Mouse (Mus musculus) hindbrain, postnatal 0 days (tissue): ENCODE measurements around the gene Btbd18. TPM values are rescaled to one million over a fixed set of nuclear protein-coding genes. Genes with fewer than 3 reads are reported as not detected.

Source experiments
- ATAC-seq: fragments of 200-750 bp; cut with Nextera tagmentation; 2 replicates; pipeline ENCODE4 v1.8.0; 2017; ENCODE audit warnings: mild to moderate bottlenecking, moderate TSS enrichment, moderate library complexity
- DNase-seq: peaks from one replicate; pipeline ENCODE4 v3.0.0-alpha.2; 2015; ENCODE audit warnings: low spot score
- H3K27ac ChIP-seq: fragments of 300-500 bp; sonication (generic); 2 replicates; pipeline ENCODE4 v1.5.1; 2014; ENCODE audit warnings: mild to moderate bottlenecking
- H3K27me3 ChIP-seq: fragments of 300-500 bp; sonication (generic); 2 replicates; pipeline ENCODE4 v1.6.1; 2014; ENCODE audit warnings: low read length, mixed read lengths; ENCODE audit not compliant: insufficient read depth
- H3K36me3 ChIP-seq: fragments of 300-500 bp; sonication (generic); 2 replicates; pipeline ENCODE4 v1.6.1; 2014; ENCODE audit warnings: low read length, mixed read lengths; ENCODE audit not compliant: insufficient read depth
- H3K4me1 ChIP-seq: fragments of 300-500 bp; sonication (generic); 2 replicates; pipeline ENCODE4 v1.6.1; 2014; ENCODE audit warnings: antibody characterized with exemption, low read length, mixed read lengths; ENCODE audit not compliant: insufficient read depth
- H3K4me2 ChIP-seq: fragments of 300-500 bp; sonication (generic); 2 replicates; pipeline ENCODE4 v1.6.1; 2014; ENCODE audit warnings: low read depth, mild to moderate bottlenecking, low read length, moderate library complexity, mixed read lengths
- H3K4me3 ChIP-seq: fragments of 300-500 bp; sonication (generic); 2 replicates; pipeline ENCODE4 v1.5.1; 2014; ENCODE audit warnings: low read length
- H3K9ac ChIP-seq: fragments of 300-500 bp; sonication (generic); replicated peaks from 2 replicates; pipeline ENCODE4 v1.6.1; 2014; ENCODE audit warnings: mild to moderate bottlenecking, low read length, moderate library complexity, mixed read lengths
- H3K9me3 ChIP-seq: fragments of 300-500 bp; sonication (generic); 2 replicates; pipeline ENCODE4 v1.6.1; 2016; ENCODE audit warnings: low read length, mixed read lengths
- CTCF ChIP-seq: IDR thresholded peaks from 2 replicates; pipeline ENCODE4 v1.5.1; 2016; ENCODE audit warnings: antibody characterized with exemption, control low read depth, low read depth
- WGBS: fragments of 180-500 bp; shearing (Covaris S2); extraction: QIAGEN DNeasy Blood & Tissue Kit; methylation state at CpG from one replicate; pipeline ENCODE4 v1.1.7; 2014; 5-methylcytosine and 5-hydroxymethylcytosine counted together
- polyA plus RNA-seq: library from polyadenylated mRNA; unstranded; fragments of >200 nt; fragmentation: Nextera tagmentation; extraction: Ambion mirVana; gene quantifications from 2 replicates; pipeline ENCODE4 v1.2.1, GENCODE M21; 2015
- total RNA-seq: library from RNA; depleted of rRNA; stranded (reverse); fragments of >200 nt; gene quantifications from 2 replicates; pipeline ENCODE4 v1.2.3, GENCODE M21; 2014

The Btbd18 gene
- total and polyA plus RNA-seq, 2 experiments from 2014 or later = 0.50 TPM; not detected in 1

DNA sequence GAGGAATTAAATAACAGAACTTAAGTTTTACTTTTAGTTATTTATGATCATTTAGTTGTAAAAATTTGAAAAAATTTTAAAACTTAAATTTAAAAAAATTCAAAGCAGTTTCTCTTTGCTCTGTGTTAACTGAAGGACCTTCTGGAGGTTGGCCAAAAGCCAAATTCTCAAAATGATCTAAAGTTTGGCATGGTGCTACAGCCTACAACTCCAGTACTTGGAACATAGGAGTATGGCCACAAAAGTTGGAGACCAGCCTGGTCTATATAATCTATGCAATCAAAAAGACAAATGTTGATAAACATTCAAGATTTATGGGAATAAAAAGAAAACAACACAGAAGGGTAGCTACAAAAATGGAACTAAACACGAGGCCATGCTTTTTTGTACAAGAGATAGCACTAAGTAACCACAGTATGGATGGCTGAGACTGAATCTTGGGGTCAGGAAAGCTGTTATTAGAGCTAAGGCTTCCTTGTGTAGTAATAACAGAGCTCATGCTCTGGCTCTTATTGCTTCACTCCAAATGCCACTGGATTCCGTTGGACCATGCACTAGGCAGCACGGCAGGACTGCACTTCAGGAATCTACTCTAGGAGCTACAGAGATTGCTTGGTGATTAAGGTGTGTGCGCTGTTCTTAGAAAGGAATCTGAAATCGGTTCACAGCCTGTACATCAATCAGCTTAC lies 36.3 kb downstream of the Btbd18 start:
- Histone ChIP-seq H3K9me3 (no peaks in the 10 kb centered on the region), H3K9ac (no peak overlapping the region), H3K4me3 (no peak overlapping the region), H3K27me3 (no peaks in the 10 kb centered on the region), H3K36me3 (peaks cover 43% of the 10 kb centered on the region), H3K4me2 (no peak overlapping the region), H3K4me1 (no peaks in the 10 kb centered on the region), H3K27ac (no peak overlapping the region)
- ATAC-seq (no peak), DNase-seq (no peak)
- 91% methylated on average over 5 of the region's 5 CpGs for WGBS
- no peak for TF ChIP-seq CTCF

DNA sequence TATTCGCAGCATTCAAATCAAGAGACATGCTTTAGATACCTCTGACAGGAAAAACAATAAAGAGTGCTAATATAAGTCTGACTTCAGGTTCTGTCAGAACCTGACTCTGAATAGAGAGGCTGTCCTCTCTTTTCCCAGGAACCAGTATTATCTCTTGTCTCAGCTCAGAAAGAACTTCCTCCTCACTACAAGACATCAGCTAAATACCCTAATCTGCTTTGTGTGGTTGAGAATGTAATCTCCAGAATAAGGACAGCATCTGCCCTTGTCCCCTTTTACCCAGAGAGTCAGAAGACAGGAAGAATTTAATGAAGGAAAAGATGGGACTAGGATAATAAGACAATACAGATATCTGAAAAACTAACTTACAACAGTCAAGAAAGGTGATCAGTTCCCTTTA lies 44.6 kb downstream of the Btbd18 start:
- no peak for ATAC-seq
- H3K9me3 ChIP-seq = no peaks in the 10 kb centered on the region

DNA sequence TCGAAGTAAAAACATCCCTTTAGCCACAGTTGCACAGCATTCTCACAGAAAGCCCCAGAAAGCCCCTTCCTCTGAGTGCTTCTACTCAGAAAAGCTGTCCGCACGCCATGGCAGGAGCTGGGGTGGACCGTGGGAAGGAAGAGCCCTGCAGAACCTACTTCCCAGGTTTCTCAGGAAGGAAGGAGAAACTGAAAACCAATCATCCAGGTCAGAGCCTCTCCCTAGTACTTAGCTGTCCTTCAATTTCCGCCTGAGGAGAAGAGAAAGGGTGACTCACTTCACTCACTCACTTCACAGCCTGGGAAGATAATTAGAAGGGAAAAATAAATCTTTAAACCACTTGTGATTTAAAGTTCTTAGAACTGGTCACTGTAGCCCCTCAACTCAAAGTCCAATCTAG lies 45.5 kb downstream of the Btbd18 start:
- H3K4me1 ChIP-seq = no peaks in the 10 kb centered on the region
- H3K9me3 ChIP-seq = no peaks in the 10 kb centered on the region
- H3K27me3 ChIP-seq = no peaks in the 10 kb centered on the region
- TF ChIP-seq CTCF = no peak
- H3K4me2 ChIP-seq = no peak overlapping the region
- peaks cover 11% of the 10 kb centered on the region for H3K36me3 ChIP-seq
- no peak overlapping the region for H3K9ac ChIP-seq
- H3K27ac ChIP-seq = no peak overlapping the region
- WGBS = 87% methylated on average over 5 of the region's 5 CpGs
- DNase-seq (no peak), ATAC-seq (no peak)
- no peak overlapping the region for H3K4me3 ChIP-seq

More for the DNA sequence above, 44.6 kb downstream of the Btbd18 start:
- H3K27ac ChIP-seq = no peak overlapping the region
- no peaks in the 10 kb centered on the region for H3K27me3 ChIP-seq
- DNase-seq = no peak
- H3K36me3 ChIP-seq = peaks cover 7% of the 10 kb centered on the region
- no peak overlapping the region for H3K4me2 ChIP-seq
- no peak for TF ChIP-seq CTCF
- 91% methylated on average over 1 of the region's 1 CpGs for WGBS
- H3K4me3 ChIP-seq = no peak overlapping the region
- H3K4me1 ChIP-seq = no peaks in the 10 kb centered on the region
- H3K9ac ChIP-seq = no peak overlapping the region

DNA sequence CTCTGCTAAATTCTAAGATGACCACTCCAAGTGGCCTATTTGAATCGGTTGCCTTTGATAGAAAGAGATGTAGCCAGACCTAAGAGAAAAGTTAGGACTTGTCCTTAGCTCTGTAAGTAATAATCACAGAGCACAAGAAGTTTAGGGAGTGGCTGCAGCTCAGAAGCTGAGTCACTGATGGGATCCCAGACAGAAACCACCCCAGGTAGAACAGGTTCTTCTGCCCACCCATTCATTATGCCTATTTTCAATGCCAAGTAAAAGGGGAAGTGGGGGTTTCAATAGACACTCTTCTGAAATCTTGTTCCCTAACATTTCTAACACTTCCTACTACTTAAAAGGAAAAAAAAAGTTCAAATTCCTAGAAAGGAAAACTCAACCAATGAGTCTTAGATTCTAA lies 46.4 kb downstream of the Btbd18 start:
- H3K9me3 ChIP-seq = no peaks in the 10 kb centered on the region
- peaks cover 15% of the 10 kb centered on the region for H3K36me3 ChIP-seq
- H3K27me3 ChIP-seq = no peaks in the 10 kb centered on the region
- DNase-seq (no peak), ATAC-seq (no peak)
- TF ChIP-seq CTCF = no peak
- H3K4me1 ChIP-seq = no peaks in the 10 kb centered on the region
- H3K4me2 ChIP-seq = no peak overlapping the region
- H3K9ac ChIP-seq = no peak overlapping the region
- WGBS = 89% methylated on average over 1 of the region's 1 CpGs
- no peak overlapping the region for H3K27ac ChIP-seq
- H3K4me3 ChIP-seq = no peak overlapping the region

DNA sequence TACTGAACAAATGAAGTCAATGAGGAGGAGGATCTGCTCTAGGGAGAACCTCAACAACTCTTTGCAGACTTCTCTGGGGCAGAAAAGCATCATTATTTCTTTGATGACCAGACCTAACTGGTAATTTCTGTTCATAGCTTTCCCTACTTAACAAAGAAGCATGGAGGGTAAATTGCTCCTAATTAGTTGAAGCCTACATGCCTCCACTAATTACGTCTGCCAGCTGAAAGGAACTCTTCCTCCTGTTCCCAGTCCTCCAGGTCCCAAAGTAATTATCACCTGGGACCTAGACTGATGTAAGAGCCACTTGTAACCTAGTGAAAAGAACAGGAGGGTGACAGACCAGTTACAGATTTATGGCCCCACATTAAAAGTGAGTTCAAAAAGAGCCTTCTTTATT lies 48.6 kb downstream of the Btbd18 start:
- DNase-seq (no peak), ATAC-seq (no peak)
- no peaks in the 10 kb centered on the region for H3K9me3 ChIP-seq
- H3K27ac ChIP-seq = no peak overlapping the region
- H3K27me3 ChIP-seq = no peaks in the 10 kb centered on the region
- H3K4me3 ChIP-seq = no peak overlapping the region
- TF ChIP-seq CTCF = no peak
- no peak overlapping the region for H3K4me2 ChIP-seq
- no peak overlapping the region for H3K9ac ChIP-seq
- H3K4me1 ChIP-seq = no peaks in the 10 kb centered on the region
- peaks cover 21% of the 10 kb centered on the region for H3K36me3 ChIP-seq
- 51% methylated on average over 1 of the region's 1 CpGs for WGBS

DNA sequence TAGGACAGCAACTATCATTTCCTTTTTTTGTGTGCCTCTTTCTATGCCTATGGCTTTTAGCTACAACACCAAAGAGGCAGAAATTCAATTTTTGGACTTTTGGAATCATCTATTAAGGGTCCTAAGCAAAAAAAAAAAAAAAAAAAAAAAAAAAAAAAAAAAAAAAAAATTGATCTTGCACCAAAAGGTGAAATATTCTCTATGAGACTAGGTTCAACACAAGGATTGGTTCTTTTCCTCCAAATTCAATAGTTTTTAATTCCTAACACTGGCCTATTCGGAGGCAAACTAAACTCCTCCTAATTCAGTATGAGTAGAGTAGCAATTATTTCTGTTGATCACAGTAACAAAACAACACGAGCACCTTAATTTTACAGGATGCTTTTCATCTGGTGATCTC lies 53.0 kb downstream of the Btbd18 start:
- no peak for TF ChIP-seq CTCF
- ATAC-seq (no peak), DNase-seq (no peak)
- peaks cover 21% of the 10 kb centered on the region for H3K36me3 ChIP-seq
- H3K4me1 ChIP-seq = 0 out of 2 replicates have a peak, but pooled peaks cover 6% of the 10 kb centered on the region
- no peak overlapping the region for H3K9ac ChIP-seq
- H3K4me3 ChIP-seq = no peak overlapping the region
- H3K9me3 ChIP-seq = no peaks in the 10 kb centered on the region
- no peak overlapping the region for H3K27ac ChIP-seq
- no peaks in the 10 kb centered on the region for H3K27me3 ChIP-seq
- H3K4me2 ChIP-seq = no peak overlapping the region
- WGBS = 90% methylated on average over 2 of the region's 2 CpGs

DNA sequence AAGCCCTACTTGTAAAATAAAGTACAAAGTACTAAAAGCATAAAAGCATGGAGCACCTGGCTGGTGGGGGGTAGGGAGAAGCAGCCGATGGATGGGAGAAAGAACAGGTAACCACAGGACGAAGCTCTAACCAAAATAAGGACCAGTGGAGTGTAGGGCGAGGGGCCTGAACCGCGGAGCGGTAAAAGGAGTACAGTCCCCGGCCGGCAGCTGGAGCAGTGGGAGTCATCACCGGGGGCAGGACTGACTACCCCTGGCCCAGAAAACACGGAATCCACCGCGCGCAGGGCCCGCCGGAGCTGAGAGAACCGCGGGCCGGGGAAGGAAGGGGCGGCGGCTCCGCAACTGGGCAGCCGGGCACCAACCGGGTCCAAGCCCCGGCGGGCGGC lies 55.5 kb downstream of the Btbd18 start:
- ATAC-seq (no peak), DNase-seq (no peak)
- Histone ChIP-seq H3K4me2 (peak overlapping the region; percentile 94), H3K9me3 (no peaks in the 10 kb centered on the region), H3K27ac (peak overlapping the region; percentile 97), H3K4me3 (peak overlapping the region; percentile 97), H3K4me1 (0 out of 2 replicates have a peak, but pooled peaks cover 6% of the 10 kb centered on the region), H3K9ac (peak overlapping the region; percentile 95), H3K36me3 (peaks cover 10% of the 10 kb centered on the region; the same call in 1 of the 2 replicates), H3K27me3 (no peaks in the 10 kb centered on the region)
- TF ChIP-seq CTCF = no peak
- 1% methylated on average over 13 of the region's 26 CpGs for WGBS
